ENCODE assay signal across 7 mouse cellular contexts in genomic region chr11:65806909-65807504, GRCm38 (mm10). TPM values are rescaled to one million over a fixed set of nuclear protein-coding genes. Genes with fewer than 3 reads are reported as not detected.
DNase-seq lines count a peak whose midpoint lies in the region; ATAC-seq lines count a peak whose summit lies in the region.

Zkscan6 (plus strand) TSS chr11:65807175.

- intact Hi-C loops in left cerebral cortex, postnatal 25 days (cut with DNase I) = no loop called here

- peak within 1 kb of the TSS; percentile 90 for H3K4me2 ChIP-seq in intestine, embryonic 15.5 days (replicated peaks)

- H3K9ac ChIP-seq in intestine, embryonic 15.5 days = peak within 1 kb of the TSS; percentile 81

- WGBS in intestine, embryonic 15.5 days = under 1% methylated on average over 58 of the region's 58 CpGs
- under 1% methylated on average over 58 of the region's 58 CpGs for WGBS in midbrain, embryonic 10.5 days

- no peaks in the 10 kb centered on the region for H3K9me3 ChIP-seq in intestine, embryonic 15.5 days
- no peaks in the 10 kb centered on the region for H3K9me3 ChIP-seq in midbrain, embryonic 10.5 days (replicated peaks)

- H3K27ac ChIP-seq in intestine, embryonic 15.5 days = peak within 1 kb of the TSS; percentile 93
- H3K27ac ChIP-seq in midbrain, embryonic 10.5 days (replicated peaks) = peak within 1 kb of the TSS; percentile 88

- DNase-seq in adrenal gland, adult (ENCODE audit: inconsistent age in 2 of 2, low spot score in 1 of 2) = peak; percentile 91 to 96
- DNase-seq in embryo, embryonic 10.5 days (ENCODE audit: low spot score) = peak; percentile 95
- DNase-seq in gastrocnemius, postnatal 25 days = peak; percentile 89
- peak; percentile 79 to 89 for DNase-seq in left cerebral cortex, postnatal 25 days (ENCODE audit: low spot score in 2 of 2)
- peak; percentile 98 for DNase-seq in midbrain, embryonic 10.5 days (ENCODE audit: low spot score)
- peak; percentile 84 for DNase-seq in right cerebral cortex, postnatal 4 days

- no peaks in the 10 kb centered on the region for H3K27me3 ChIP-seq in intestine, embryonic 15.5 days (replicated peaks)
- no peaks in the 10 kb centered on the region for H3K27me3 ChIP-seq in midbrain, embryonic 10.5 days (ENCODE audit: low read depth, poor library complexity, severe bottlenecking)

- H3K4me1 ChIP-seq in intestine, embryonic 15.5 days (replicated peaks) = 0 out of 2 replicates have a peak, but pooled peaks cover 2% of the 10 kb centered on the region
- peaks cover 15% of the 10 kb centered on the region for H3K4me1 ChIP-seq in midbrain, embryonic 10.5 days

- ATAC-seq in intestine, embryonic 15.5 days = peak; percentile 99

- peak within 1 kb of the TSS; percentile 85 for H3K4me3 ChIP-seq in intestine, embryonic 15.5 days (replicated peaks)
- H3K4me3 ChIP-seq in midbrain, embryonic 10.5 days = peak within 1 kb of the TSS; percentile 84

- H3K36me3 ChIP-seq in intestine, embryonic 15.5 days = no peaks in the 10 kb centered on the region
- H3K36me3 ChIP-seq in midbrain, embryonic 10.5 days = no peaks in the 10 kb centered on the region

RNA-seq across cellular contexts. Expression of gene Zkscan6, which starts in this region (rescaled TPM):
- 1 to 10 TPM; 1.7 to 2.2 TPM for total RNA-seq in gastrocnemius, postnatal 25 days (2021)
- 14.5 and 15.1 TPM in 2 replicates for polyA plus RNA-seq in intestine, embryonic 15.5 days (2015; fragmentation: Nextera tagmentation; extraction: Ambion mirVana)
- total RNA-seq in left cerebral cortex, postnatal 25 days (2021) = 10 to 100 TPM; 12.6 to 13.0 TPM
- polyA plus RNA-seq in midbrain, embryonic 10.5 days (2016; fragmentation: Nextera tagmentation; extraction: Ambion mirVana) = 13.3 and 15.8 TPM in 2 replicates

Comparison
In these comparisons a context has a peak if more than half of its experiments do, and no peak if none do; other contexts are left out.
1. Peak in every context shown above with its lines: DNase-seq, ATAC-seq, H3K4me3 ChIP-seq and H3K27ac ChIP-seq.
2. RNA of gene Zkscan6 (total RNA-seq): 12.6 to 13.0 TPM in left cerebral cortex, postnatal 25 days; 1.7 to 2.2 TPM in gastrocnemius, postnatal 25 days; every median in the first group is over 4 times any median in the second.